Mouse (Mus musculus) stomach, embryonic 14.5 days (tissue): ENCODE data around the gene Dguok. TPM values are rescaled to one million over a fixed set of nuclear protein-coding genes. Genes with fewer than 3 reads are reported as not detected.

Experiments
- ATAC-seq: fragments of 200-750 bp; cut with Nextera tagmentation; 2 replicates; pipeline ENCODE4 v1.8.0; 2017; ENCODE audit warnings: low read depth, moderate TSS enrichment; ENCODE audit not compliant: insufficient number of reproducible peaks, insufficient read depth, low FRiP score
- H3K27ac ChIP-seq: fragments of 300-500 bp; sonication (generic); 2 replicates; pipeline ENCODE4 v1.5.1; 2014; ENCODE audit warnings: mild to moderate bottlenecking, low read length, moderate library complexity, mixed read lengths
- H3K27me3 ChIP-seq: fragments of 300-500 bp; sonication (generic); 2 replicates; pipeline ENCODE4 v1.6.1; 2014; ENCODE audit warnings: low read length, control low read depth, mixed read lengths; ENCODE audit not compliant: control insufficient read depth, insufficient read depth
- H3K36me3 ChIP-seq: fragments of 300-500 bp; sonication (generic); 2 replicates; pipeline ENCODE4 v1.6.1; 2014; ENCODE audit warnings: mild to moderate bottlenecking, control low read depth, low read length, moderate library complexity, mixed read lengths; ENCODE audit not compliant: control insufficient read depth, insufficient read depth
- H3K4me1 ChIP-seq: fragments of 300-500 bp; sonication (generic); 2 replicates; pipeline ENCODE4 v1.6.1; 2014; ENCODE audit warnings: low read length, control low read depth, mixed read lengths; ENCODE audit not compliant: control insufficient read depth, insufficient read depth
- H3K4me2 ChIP-seq: fragments of 300-500 bp; sonication (generic); replicated peaks from 2 replicates; pipeline ENCODE4 v1.6.1; 2014; ENCODE audit warnings: low read depth, low read length, control low read depth
- H3K4me3 ChIP-seq: fragments of 300-500 bp; sonication (generic); 2 replicates; pipeline ENCODE4 v1.5.1; 2014; ENCODE audit warnings: low read depth, low read length, control low read depth
- H3K9ac ChIP-seq: fragments of 300-500 bp; sonication (generic); replicated peaks from 2 replicates; pipeline ENCODE4 v1.6.1; 2014; ENCODE audit warnings: low read depth, mild to moderate bottlenecking, control low read depth, low read length, moderate library complexity, mixed read lengths
- H3K9me3 ChIP-seq: fragments of 300-500 bp; sonication (generic); 2 replicates; pipeline ENCODE4 v1.6.1; 2016; ENCODE audit warnings: low read depth, low read length, control low read depth; ENCODE audit not compliant: control insufficient read depth
- WGBS: fragments of 180-500 bp; shearing (Covaris S2); extraction: QIAGEN DNeasy Blood & Tissue Kit; methylation state at CpG from one replicate; pipeline ENCODE4 v1.1.7; 2014; 5-methylcytosine and 5-hydroxymethylcytosine counted together
- polyA plus RNA-seq: library from polyadenylated mRNA; unstranded; fragments of >200 nt; fragmentation: Nextera tagmentation; extraction: Ambion mirVana; gene quantifications from 2 replicates; pipeline ENCODE4 v1.2.1, GENCODE M21; 2014

Dguok gene
- polyA plus RNA-seq, 1 experiment from 2014 or later = 95.0 TPM

GRCm38 (mm10) chr6:83496009-83496752 lies 10.6 kb downstream of the Dguok start:
- Histone ChIP-seq H3K36me3 (peaks cover 12% of the 10 kb centered on the region), H3K9ac (no peak overlapping the region), H3K4me2 (no peak overlapping the region), H3K9me3 (no peaks in the 10 kb centered on the region; the same call in 1 of the 2 replicates), H3K4me3 (no peak overlapping the region), H3K4me1 (no peaks in the 10 kb centered on the region), H3K27me3 (no peaks in the 10 kb centered on the region), H3K27ac (no peak overlapping the region)
- ATAC-seq = no peak
- 87% methylated on average over 9 of the region's 9 CpGs for WGBS

GRCm38 (mm10) chr6:83490622-83491021 lies 16.1 kb downstream of the Dguok start:
- ATAC-seq = no peak
- H3K4me2 ChIP-seq = no peak overlapping the region
- peaks cover 28% of the 10 kb centered on the region for H3K36me3 ChIP-seq
- WGBS = 66% methylated on average over 4 of the region's 4 CpGs
- no peak overlapping the region for H3K27ac ChIP-seq
- no peaks in the 10 kb centered on the region for H3K4me1 ChIP-seq
- H3K4me3 ChIP-seq = no peak overlapping the region
- no peak overlapping the region for H3K9ac ChIP-seq
- no peaks in the 10 kb centered on the region for H3K9me3 ChIP-seq
- H3K27me3 ChIP-seq = no peaks in the 10 kb centered on the region

- H3K36me3 ChIP-seq = peaks cover 35% of the 10 kb centered on the region
- no peak overlapping the region for H3K4me3 ChIP-seq
- H3K27ac ChIP-seq = no peak overlapping the region
- ATAC-seq = no peak
- no peaks in the 10 kb centered on the region for H3K9me3 ChIP-seq
- no peak overlapping the region for H3K4me2 ChIP-seq
- 91% methylated on average over 5 of the region's 5 CpGs for WGBS
- H3K4me1 ChIP-seq = no peaks in the 10 kb centered on the region
- H3K9ac ChIP-seq = no peak overlapping the region
- no peaks in the 10 kb centered on the region for H3K27me3 ChIP-seq
These were observed 18.6 kb downstream of the Dguok start for GRCm38 (mm10) chr6:83488200-83488599.

GRCm38 (mm10) chr6:83487298-83487697 lies 19.5 kb downstream of the Dguok start:
- no peaks in the 10 kb centered on the region for H3K4me1 ChIP-seq
- H3K4me3 ChIP-seq = no peak overlapping the region
- no peaks in the 10 kb centered on the region for H3K27me3 ChIP-seq
- no peak for ATAC-seq
- no peaks in the 10 kb centered on the region for H3K9me3 ChIP-seq
- no peak overlapping the region for H3K9ac ChIP-seq
- peaks cover 35% of the 10 kb centered on the region for H3K36me3 ChIP-seq
- H3K27ac ChIP-seq = no peak overlapping the region
- H3K4me2 ChIP-seq = no peak overlapping the region
- WGBS = 91% methylated on average over 4 of the region's 4 CpGs

- no peak for ATAC-seq
- Histone ChIP-seq H3K9me3 (no peaks in the 10 kb centered on the region), H3K4me1 (no peaks in the 10 kb centered on the region), H3K27ac (no peak overlapping the region), H3K4me2 (no peak overlapping the region), H3K27me3 (no peaks in the 10 kb centered on the region), H3K36me3 (peaks cover 42% of the 10 kb centered on the region), H3K9ac (no peak overlapping the region), H3K4me3 (no peak overlapping the region)
- WGBS = 81% methylated on average over 4 of the region's 4 CpGs
These were observed 20.9 kb downstream of the Dguok start for GRCm38 (mm10) chr6:83485854-83486253.

- no peak overlapping the region for H3K4me2 ChIP-seq
- H3K9ac ChIP-seq = no peak overlapping the region
- peaks cover 32% of the 10 kb centered on the region for H3K36me3 ChIP-seq
- H3K27ac ChIP-seq = no peak overlapping the region
- no peak for ATAC-seq
- WGBS = 94% methylated on average over 7 of the region's 7 CpGs
- H3K9me3 ChIP-seq = no peaks in the 10 kb centered on the region
- H3K4me3 ChIP-seq = no peak overlapping the region
- H3K27me3 ChIP-seq = no peaks in the 10 kb centered on the region
- H3K4me1 ChIP-seq = no peaks in the 10 kb centered on the region
These were observed 23.0 kb downstream of the Dguok start for GRCm38 (mm10) chr6:83483776-83484175.

- Histone ChIP-seq H3K27me3 (no peaks in the 10 kb centered on the region), H3K9ac (no peak overlapping the region), H3K4me3 (no peak overlapping the region), H3K27ac (peak overlapping the region; percentile 39; the same call in 1 of the 2 replicates), H3K4me1 (no peaks in the 10 kb centered on the region), H3K9me3 (no peaks in the 10 kb centered on the region), H3K4me2 (no peak overlapping the region), H3K36me3 (peaks cover 26% of the 10 kb centered on the region)
- ATAC-seq = peak; percentile 57; the same call in 1 of the 2 replicates
- WGBS = 50% methylated on average over 10 of the region's 10 CpGs
These were observed 24.2 kb downstream of the Dguok start for GRCm38 (mm10) chr6:83482418-83483085.

- Histone ChIP-seq H3K9me3 (no peaks in the 10 kb centered on the region), H3K4me3 (no peak overlapping the region), H3K27ac (no peak overlapping the region), H3K9ac (no peak overlapping the region), H3K4me2 (no peak overlapping the region), H3K36me3 (peaks cover 24% of the 10 kb centered on the region), H3K27me3 (no peaks in the 10 kb centered on the region), H3K4me1 (no peaks in the 10 kb centered on the region)
- WGBS = 92% methylated on average over 6 of the region's 6 CpGs
- ATAC-seq = no peak
These were observed 26.6 kb downstream of the Dguok start for GRCm38 (mm10) chr6:83480019-83480655.
